Mouse (Mus musculus): ENCODE measurements around the gene Edrf1. TPM values are rescaled to one million over a fixed set of nuclear protein-coding genes. Genes with fewer than 3 reads are reported as not detected.

Edrf1 gene
- total RNA-seq, 2 experiments from 2014 or later = 16.8 to 21.0 TPM

Other genes with a start within 250 kb of the Edrf1 start
- gene Tex36, start 35.4 kb upstream of the Edrf1 start, total RNA-seq (2021) = not detected
- not detected for gene Mmp21, start 42.5 kb downstream of the Edrf1 start, total RNA-seq (2021)
- gene Bccip, start 71.8 kb downstream of the Edrf1 start, total RNA-seq (2021) = 10 to 100 TPM; 61.9 to 66.3 TPM
- 10 to 100 TPM; 13.9 to 16.3 TPM for gene Uros, start 72.5 kb downstream of the Edrf1 start, total RNA-seq (2021)
- gene Fank1, start 139.3 kb downstream of the Edrf1 start, total RNA-seq (2021) = under 1 TPM; 0.36 to 0.48 TPM
- 10 to 100 TPM; 62.4 to 67.4 TPM for gene Dhx32, start 145.2 kb downstream of the Edrf1 start, total RNA-seq (2021)

Measured in adrenal gland, adult 18-20 months (tissue).